Mouse (Mus musculus) C2C12 (cell line): ENCODE measurements at regions not wholly inside any gene's neighbourhood (a gene's known extent, or its start where the extent isn't known, plus 50 kb on each side); places are given as distances from the start of the nearest gene placed in this dataset.

Experiments
- H3K27me3 ChIP-seq: one replicate; pipeline ENCODE4 v1.6.1; 2011; ENCODE audit not compliant: control insufficient read depth, insufficient read depth, insufficient read length
- H3K36me3 ChIP-seq: one replicate; pipeline ENCODE4 v1.6.1; 2011; ENCODE audit not compliant: control insufficient read depth, insufficient read depth
- H3K4me3 ChIP-seq: one replicate; pipeline ENCODE4 v1.5.1; 2011; ENCODE audit warnings: mild to moderate bottlenecking, control low read depth; ENCODE audit not compliant: poor library complexity, insufficient read depth, severe bottlenecking
- H3K79me2 ChIP-seq: one replicate; pipeline ENCODE4 v1.6.1; 2011; ENCODE audit not compliant: control insufficient read depth, insufficient read depth
- H3K79me3 ChIP-seq: one replicate; pipeline ENCODE4 v1.6.1; 2011; ENCODE audit warnings: low read depth, control low read depth
- H3ac ChIP-seq: one replicate; pipeline ENCODE3; 2011; ENCODE audit warnings: low read depth; ENCODE audit not compliant: control insufficient read depth, insufficient read length
- CEBPB ChIP-seq: IDR thresholded peaks from one replicate; pipeline ENCODE4 v1.6.1; 2011; ENCODE audit warnings: low read depth, mild to moderate bottlenecking, control low read depth, moderate library complexity
- CTCF ChIP-seq: IDR thresholded peaks from one replicate; pipeline ENCODE4 v1.5.1; 2011; ENCODE audit not compliant: control insufficient read depth, insufficient read depth, insufficient read length
- FOSL1 ChIP-seq: IDR thresholded peaks from one replicate; pipeline ENCODE4 v1.8.0; 2011; ENCODE audit warnings: mild to moderate bottlenecking, low read length; ENCODE audit not compliant: poor library complexity, insufficient read depth, severe bottlenecking
- MAX ChIP-seq: IDR thresholded peaks from one replicate; pipeline ENCODE4 v1.6.1; 2011; ENCODE audit warnings: mild to moderate bottlenecking, control low read depth
- MYOD1 ChIP-seq: IDR thresholded peaks from one replicate; pipeline ENCODE4 v1.6.1; 2011; ENCODE audit warnings: low read depth; ENCODE audit not compliant: control insufficient read depth, insufficient read length
- MYOG ChIP-seq: IDR thresholded peaks from one replicate; pipeline ENCODE4 v1.6.1; 2011; ENCODE audit not compliant: control insufficient read depth, insufficient read length; ENCODE audit errors: extremely low read depth
- USF1 ChIP-seq: IDR thresholded peaks from one replicate; pipeline ENCODE4 v1.6.1; 2011; ENCODE audit warnings: low read depth, mild to moderate bottlenecking, control low read depth, moderate library complexity

DNA sequence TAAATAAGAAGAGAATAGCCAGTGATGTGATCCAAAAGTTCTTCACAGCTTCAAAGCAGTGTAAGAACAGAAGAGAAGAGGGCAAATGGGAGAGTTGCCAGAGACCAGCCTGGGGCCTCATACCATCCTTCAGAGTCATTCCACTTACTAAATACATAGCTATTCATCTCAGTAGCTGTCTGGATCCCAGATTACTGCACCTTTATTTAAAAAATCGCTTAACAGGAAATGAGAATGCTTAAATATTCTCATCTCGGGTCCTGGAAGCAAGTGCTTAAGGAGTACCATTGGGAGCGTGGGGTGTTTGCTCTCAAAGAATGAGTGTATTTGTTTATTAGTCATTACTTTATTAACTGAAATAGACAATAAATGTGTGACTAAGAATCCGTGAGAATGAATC lies 102.3 kb downstream of the Areg start:
- H3K36me3 ChIP-seq: no peaks in the 10 kb centered on the region
- no peak overlapping the region for H3K4me3 ChIP-seq
- no peaks in the 10 kb centered on the region for H3K27me3 ChIP-seq
- no peaks in the 10 kb centered on the region for H3K79me3 ChIP-seq
- no peak overlapping the region for H3ac ChIP-seq
- H3K79me2 ChIP-seq: no peaks in the 10 kb centered on the region
- TF ChIP-seq MYOD1 (no peak), CEBPB (no peak), USF1 (no peak), FOSL1 (no peak), CTCF (no peak), MYOG (no peak), MAX (no peak)

GRCm38 (mm10) chr5:91247444-91247843 lies 108.0 kb downstream of the Areg start:
- Histone ChIP-seq H3K27me3 (no peaks in the 10 kb centered on the region), H3ac (no peak overlapping the region), H3K79me3 (no peaks in the 10 kb centered on the region), H3K4me3 (no peak overlapping the region), H3K79me2 (no peaks in the 10 kb centered on the region), H3K36me3 (no peaks in the 10 kb centered on the region)
- TF ChIP-seq CEBPB (no peak), MYOG (no peak), MYOD1 (no peak)

DNA sequence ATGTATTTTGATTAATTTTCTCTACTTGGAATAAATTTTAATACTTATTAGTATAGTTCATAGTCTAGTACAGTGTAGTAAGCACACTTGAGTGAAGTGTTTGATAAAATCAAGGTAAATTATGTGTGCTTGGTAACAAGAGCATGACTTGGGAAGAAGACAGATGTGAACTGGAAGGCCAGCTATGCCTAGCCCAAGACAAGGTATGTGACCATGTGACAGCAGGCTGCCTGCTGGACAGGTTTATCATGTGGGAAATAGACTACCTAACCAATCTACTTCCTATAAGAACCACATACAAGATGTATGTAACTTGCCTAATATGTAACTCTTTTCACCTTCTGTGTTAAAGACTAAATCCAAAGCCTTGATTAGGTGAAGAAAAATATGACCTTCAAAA lies 122.5 kb downstream of the Areg start:
- Histone ChIP-seq H3K36me3 (no peaks in the 10 kb centered on the region), H3K27me3 (no peaks in the 10 kb centered on the region), H3K79me3 (no peaks in the 10 kb centered on the region), H3K79me2 (no peaks in the 10 kb centered on the region), H3ac (no peak overlapping the region), H3K4me3 (no peak overlapping the region)
- TF ChIP-seq MAX: no peak
- no peak for TF ChIP-seq CTCF
- TF ChIP-seq USF1: no peak
- no peak for TF ChIP-seq CEBPB
- no peak for TF ChIP-seq MYOD1
- TF ChIP-seq FOSL1: no peak
- no peak for TF ChIP-seq MYOG

DNA sequence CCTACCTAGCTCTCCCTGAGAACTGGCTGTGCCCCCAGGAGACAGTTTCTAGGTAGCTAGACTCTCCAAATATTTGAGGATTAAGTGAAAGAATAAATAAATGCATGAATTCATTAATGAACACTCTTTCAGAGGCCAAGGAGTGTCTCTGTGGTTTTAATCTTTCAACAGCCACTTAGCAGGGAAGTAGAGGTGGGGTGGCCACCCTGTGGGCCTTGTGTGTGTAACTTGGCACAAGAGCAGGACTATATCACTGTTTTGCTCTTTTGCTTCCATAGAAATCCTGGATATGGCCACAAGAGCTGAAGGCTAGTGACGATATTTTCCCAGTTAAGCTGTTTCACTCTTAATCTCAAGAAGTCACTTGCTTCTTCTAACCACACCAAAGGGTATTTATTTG lies 123.1 kb downstream of the Areg start:
- Histone ChIP-seq H3K79me2 (no peaks in the 10 kb centered on the region), H3ac (no peak overlapping the region), H3K27me3 (no peaks in the 10 kb centered on the region), H3K4me3 (no peak overlapping the region), H3K36me3 (no peaks in the 10 kb centered on the region), H3K79me3 (no peaks in the 10 kb centered on the region)
- TF ChIP-seq MAX: no peak
- no peak for TF ChIP-seq USF1
- TF ChIP-seq CTCF: no peak
- TF ChIP-seq CEBPB: no peak
- TF ChIP-seq MYOD1: no peak
- no peak for TF ChIP-seq FOSL1
- TF ChIP-seq MYOG: no peak

GRCm38 (mm10) chr5:91270747-91271146 lies 131.3 kb downstream of the Areg start:
- no peaks in the 10 kb centered on the region for H3K79me3 ChIP-seq
- H3K27me3 ChIP-seq: no peaks in the 10 kb centered on the region

DNA sequence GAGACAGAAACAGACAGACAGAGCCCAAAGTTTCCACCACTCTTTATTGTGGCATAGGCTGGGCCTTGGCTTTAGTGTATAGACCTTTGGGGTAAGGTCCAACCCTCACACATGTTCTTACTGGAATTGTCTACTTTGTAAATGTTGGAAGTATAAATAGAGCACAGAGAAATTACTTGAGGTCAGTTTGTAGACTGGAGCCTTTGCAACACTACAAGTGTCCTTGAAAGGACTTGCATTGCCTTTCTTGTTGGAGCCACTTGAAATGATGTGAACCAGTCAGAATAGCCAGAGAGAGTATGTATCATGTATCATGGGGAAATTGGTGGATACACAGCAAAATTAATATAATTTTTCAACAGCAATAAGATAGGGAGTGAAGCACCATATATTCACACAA lies 131.4 kb downstream of the Btc start:
- Histone ChIP-seq H3K79me3 (no peaks in the 10 kb centered on the region), H3K4me3 (no peak overlapping the region), H3K36me3 (no peaks in the 10 kb centered on the region), H3ac (no peak overlapping the region), H3K79me2 (no peaks in the 10 kb centered on the region), H3K27me3 (no peaks in the 10 kb centered on the region)
- no peak for TF ChIP-seq CTCF
- no peak for TF ChIP-seq MYOD1
- TF ChIP-seq USF1: no peak
- TF ChIP-seq CEBPB: no peak

More at GRCm38 (mm10) chr5:91270747-91271146, 131.3 kb downstream of the Areg start:
- no peak for TF ChIP-seq MYOG
- TF ChIP-seq CTCF: no peak
- TF ChIP-seq CEBPB: no peak
- TF ChIP-seq USF1: no peak
- no peak for TF ChIP-seq MAX
- TF ChIP-seq MYOD1: no peak
- TF ChIP-seq FOSL1: no peak
- Histone ChIP-seq H3K4me3 (no peak overlapping the region), H3K79me2 (no peaks in the 10 kb centered on the region), H3ac (no peak overlapping the region), H3K36me3 (no peaks in the 10 kb centered on the region)

GRCm38 (mm10) chr5:91274411-91274810 lies 128.4 kb downstream of the Btc start:
- TF ChIP-seq MAX (no peak), CEBPB (peak; percentile 84)
- H3K79me3 ChIP-seq: no peaks in the 10 kb centered on the region
- H3K27me3 ChIP-seq: no peaks in the 10 kb centered on the region
- no peaks in the 10 kb centered on the region for H3K79me2 ChIP-seq
- H3K4me3 ChIP-seq: no peak overlapping the region
- no peaks in the 10 kb centered on the region for H3K36me3 ChIP-seq
- H3ac ChIP-seq: no peak overlapping the region
